Mouse (Mus musculus) liver, embryonic 12.5 days (tissue): ENCODE data around the gene Pomt1. TPM values are rescaled to one million over a fixed set of nuclear protein-coding genes. Genes with fewer than 3 reads are reported as not detected.

Source experiments
- ATAC-seq: fragments of 200-750 bp; cut with Nextera tagmentation; 2 replicates; pipeline ENCODE4 v1.8.0; 2017; ENCODE audit warnings: moderate number of reproducible peaks, mild to moderate bottlenecking, moderate library complexity
- H3K27ac ChIP-seq: fragments of 300-500 bp; sonication (generic); 2 replicates; pipeline ENCODE4 v1.5.1; 2016; ENCODE audit warnings: mild to moderate bottlenecking
- H3K27me3 ChIP-seq: fragments of 300-500 bp; sonication (generic); replicated peaks from 2 replicates; pipeline ENCODE4 v1.6.1; 2016; ENCODE audit warnings: mild to moderate bottlenecking, moderate library complexity
- H3K36me3 ChIP-seq: fragments of 300-500 bp; sonication (generic); 2 replicates; pipeline ENCODE4 v1.6.1; 2016; ENCODE audit warnings: mild to moderate bottlenecking, moderate library complexity
- H3K4me1 ChIP-seq: fragments of 300-500 bp; sonication (generic); 2 replicates; pipeline ENCODE4 v1.6.1; 2016
- H3K4me2 ChIP-seq: fragments of 300-500 bp; sonication (generic); 2 replicates; pipeline ENCODE4 v1.6.1; 2016; ENCODE audit warnings: mild to moderate bottlenecking, moderate library complexity
- H3K4me3 ChIP-seq: fragments of 300-500 bp; sonication (generic); 2 replicates; pipeline ENCODE4 v1.5.1; 2016; ENCODE audit warnings: mild to moderate bottlenecking, moderate library complexity
- H3K9ac ChIP-seq: fragments of 300-500 bp; sonication (generic); 2 replicates; pipeline ENCODE4 v1.6.1; 2016; ENCODE audit warnings: mild to moderate bottlenecking, moderate library complexity
- H3K9me3 ChIP-seq: fragments of 300-500 bp; sonication (generic); replicated peaks from 2 replicates; pipeline ENCODE4 v1.6.1; 2016; ENCODE audit warnings: mild to moderate bottlenecking, moderate library complexity
- WGBS: fragments of 180-500 bp; shearing (Covaris S2); methylation state at CpG from one replicate; pipeline ENCODE4 v1.1.7; 2016; ENCODE audit not compliant: insufficient replicate concordance; 5-methylcytosine and 5-hydroxymethylcytosine counted together
- polyA plus RNA-seq: library from polyadenylated mRNA; unstranded; fragments of >200 nt; fragmentation: Nextera tagmentation; extraction: Ambion mirVana; gene quantifications from 2 replicates; pipeline ENCODE4 v1.2.1, GENCODE M21; 2016

The Pomt1 gene
- polyA plus RNA-seq = 19.1 and 20.0 TPM in 2 replicates

- peaks cover 43% of the 10 kb centered on the region for H3K4me1 ChIP-seq
- no peaks in the 10 kb centered on the region for H3K27me3 ChIP-seq
- WGBS = under 1% methylated on average over 54 of the region's 54 CpGs
- H3K4me3 ChIP-seq = peak within 1 kb of the TSS; percentile 80
- H3K27ac ChIP-seq = peak within 1 kb of the TSS; percentile 89
- peak within 1 kb of the TSS; percentile 86 for H3K9ac ChIP-seq
- peak; percentile 90 for ATAC-seq
- H3K36me3 ChIP-seq = peaks cover 61% of the 10 kb centered on the region
- peak within 1 kb of the TSS; percentile 94 for H3K4me2 ChIP-seq
- no peaks in the 10 kb centered on the region for H3K9me3 ChIP-seq
Observed at GRCm38 (mm10) chr2:32235886-32236759, at the start of gene Pomt1. Pomt1 (plus strand) TSS chr2:32236590.

- no peak for ATAC-seq
- Histone ChIP-seq H3K27ac (no peak overlapping the region), H3K27me3 (no peaks in the 10 kb centered on the region), H3K4me1 (peaks cover under 1% of the 10 kb centered on the region; the same call in 1 of the 2 replicates), H3K9ac (no peak overlapping the region), H3K36me3 (peaks cover 92% of the 10 kb centered on the region), H3K4me2 (no peak overlapping the region), H3K4me3 (no peak overlapping the region), H3K9me3 (no peaks in the 10 kb centered on the region)
- WGBS = 85% methylated on average over 13 of the region's 13 CpGs
Observed at GRCm38 (mm10) chr2:32187019-32187551, 49.3 kb upstream of the Pomt1 start.

GRCm38 (mm10) chr2:32187649-32188048 is 48.7 kb upstream of the Pomt1 start:
- Histone ChIP-seq H3K4me1 (no peaks in the 10 kb centered on the region), H3K4me2 (no peak overlapping the region), H3K27me3 (no peaks in the 10 kb centered on the region), H3K27ac (no peak overlapping the region), H3K9me3 (no peaks in the 10 kb centered on the region), H3K9ac (no peak overlapping the region), H3K4me3 (no peak overlapping the region), H3K36me3 (peaks cover 95% of the 10 kb centered on the region)
- ATAC-seq = no peak
- WGBS = 87% methylated on average over 7 of the region's 7 CpGs

- WGBS = 61% methylated on average over 3 of the region's 5 CpGs
- Histone ChIP-seq H3K36me3 (peaks cover 95% of the 10 kb centered on the region), H3K4me3 (no peak overlapping the region)
Observed at GRCm38 (mm10) chr2:32189060-32189681, 47.2 kb upstream of the Pomt1 start.

GRCm38 (mm10) chr2:32190620-32191019 is 45.8 kb upstream of the Pomt1 start:
- no peak overlapping the region for H3K9ac ChIP-seq
- WGBS = 74% methylated on average over 1 of the region's 1 CpGs
- peaks cover 95% of the 10 kb centered on the region for H3K36me3 ChIP-seq
- no peak overlapping the region for H3K4me2 ChIP-seq
- no peaks in the 10 kb centered on the region for H3K9me3 ChIP-seq
- no peak overlapping the region for H3K4me3 ChIP-seq
- H3K27me3 ChIP-seq = no peaks in the 10 kb centered on the region
- no peak for ATAC-seq
- no peaks in the 10 kb centered on the region for H3K4me1 ChIP-seq
- no peak overlapping the region for H3K27ac ChIP-seq

More at GRCm38 (mm10) chr2:32189060-32189681, 47.2 kb upstream of the Pomt1 start:
- no peak overlapping the region for H3K9ac ChIP-seq
- no peak for ATAC-seq
- no peaks in the 10 kb centered on the region for H3K27me3 ChIP-seq
- H3K27ac ChIP-seq = no peak overlapping the region
- no peaks in the 10 kb centered on the region for H3K4me1 ChIP-seq
- H3K9me3 ChIP-seq = no peaks in the 10 kb centered on the region
- H3K4me2 ChIP-seq = no peak overlapping the region

GRCm38 (mm10) chr2:32191872-32192507 is 44.4 kb upstream of the Pomt1 start:
- H3K9me3 ChIP-seq = no peaks in the 10 kb centered on the region
- H3K4me1 ChIP-seq = no peaks in the 10 kb centered on the region
- WGBS = 83% methylated on average over 17 of the region's 18 CpGs
- no peak overlapping the region for H3K27ac ChIP-seq
- no peak overlapping the region for H3K4me3 ChIP-seq
- ATAC-seq = peak; percentile 48; the same call in 1 of the 2 replicates
- H3K27me3 ChIP-seq = no peaks in the 10 kb centered on the region
- no peak overlapping the region for H3K4me2 ChIP-seq
- peaks cover 95% of the 10 kb centered on the region for H3K36me3 ChIP-seq
- H3K9ac ChIP-seq = no peak overlapping the region

GRCm38 (mm10) chr2:32198977-32199376 is 37.4 kb upstream of the Pomt1 start:
- 86% methylated on average over 11 of the region's 11 CpGs for WGBS
- Histone ChIP-seq H3K9ac (no peak overlapping the region), H3K27me3 (no peaks in the 10 kb centered on the region), H3K4me1 (no peaks in the 10 kb centered on the region), H3K36me3 (peaks cover 100% of the 10 kb centered on the region), H3K4me3 (no peak overlapping the region), H3K9me3 (no peaks in the 10 kb centered on the region), H3K4me2 (no peak overlapping the region), H3K27ac (no peak overlapping the region)
- no peak for ATAC-seq

- Histone ChIP-seq H3K36me3 (peaks cover 100% of the 10 kb centered on the region), H3K27ac (no peak overlapping the region), H3K27me3 (no peaks in the 10 kb centered on the region), H3K9me3 (no peaks in the 10 kb centered on the region), H3K4me2 (no peak overlapping the region), H3K9ac (no peak overlapping the region), H3K4me3 (no peak overlapping the region), H3K4me1 (no peaks in the 10 kb centered on the region)
- WGBS = 87% methylated on average over 4 of the region's 4 CpGs
- no peak for ATAC-seq
Observed at GRCm38 (mm10) chr2:32200033-32200432, 36.4 kb upstream of the Pomt1 start.

GRCm38 (mm10) chr2:32200712-32201111 is 35.7 kb upstream of the Pomt1 start:
- peaks cover 100% of the 10 kb centered on the region for H3K36me3 ChIP-seq
- H3K4me1 ChIP-seq = no peaks in the 10 kb centered on the region
- H3K9me3 ChIP-seq = no peaks in the 10 kb centered on the region
- H3K4me3 ChIP-seq = no peak overlapping the region
- 88% methylated on average over 11 of the region's 11 CpGs for WGBS
- H3K9ac ChIP-seq = no peak overlapping the region
- no peaks in the 10 kb centered on the region for H3K27me3 ChIP-seq
- no peak overlapping the region for H3K4me2 ChIP-seq
- no peak overlapping the region for H3K27ac ChIP-seq
- ATAC-seq = no peak

GRCm38 (mm10) chr2:32201527-32201926 is 34.9 kb upstream of the Pomt1 start:
- H3K4me1 ChIP-seq = no peaks in the 10 kb centered on the region

GRCm38 (mm10) chr2:32203853-32204252 is 32.5 kb upstream of the Pomt1 start:
- no peaks in the 10 kb centered on the region for H3K27me3 ChIP-seq
- no peak overlapping the region for H3K4me2 ChIP-seq
- H3K27ac ChIP-seq = no peak overlapping the region
- H3K9me3 ChIP-seq = no peaks in the 10 kb centered on the region
- no peak overlapping the region for H3K4me3 ChIP-seq
- no peak for ATAC-seq
- no peak overlapping the region for H3K9ac ChIP-seq
- H3K36me3 ChIP-seq = peaks cover 100% of the 10 kb centered on the region
- H3K4me1 ChIP-seq = no peaks in the 10 kb centered on the region
- WGBS = 94% methylated on average over 13 of the region's 13 CpGs

More at GRCm38 (mm10) chr2:32201527-32201926, 34.9 kb upstream of the Pomt1 start:
- WGBS = 83% methylated on average over 7 of the region's 7 CpGs
- no peaks in the 10 kb centered on the region for H3K27me3 ChIP-seq
- no peak overlapping the region for H3K9ac ChIP-seq
- no peaks in the 10 kb centered on the region for H3K9me3 ChIP-seq
- no peak overlapping the region for H3K4me2 ChIP-seq
- no peak overlapping the region for H3K27ac ChIP-seq
- H3K4me3 ChIP-seq = no peak overlapping the region
- ATAC-seq = no peak
- H3K36me3 ChIP-seq = peaks cover 100% of the 10 kb centered on the region
